Mouse (Mus musculus) left cerebral cortex, adult 2 months (tissue): Measurements from ENCODE around the gene Gramd2. TPM values are rescaled to one million over a fixed set of nuclear protein-coding genes. Genes with fewer than 3 reads are reported as not detected.
A peak's percentile ranks its signal among the peaks of the same experiment; 100 is the strongest.

ENCODE experiments used
- DNase-seq, 2 experiments: peaks; one replicate each; pipeline ENCODE4 v3.0.0; 2021 to 2022; ENCODE audit warnings: low spot score in 2 of 2, mixed read lengths in 1 of 2; ENCODE audit errors: extremely low spot score in 1 of 2
- H3K27ac ChIP-seq: fragments of 200-600 bp; 2 replicates; pipeline ENCODE4 v1.8.1; 2022
- H3K4me3 ChIP-seq: fragments of 200-600 bp; 2 replicates; pipeline ENCODE4 v1.8.1; 2022
- CTCF ChIP-seq: fragments of 200-600 bp; IDR thresholded peaks from 2 replicates; pipeline ENCODE4 v1.8.1; 2022; ENCODE audit warnings: antibody characterized with exemption, mild to moderate bottlenecking, moderate library complexity
- intact Hi-C: fragments of 180-260 bp; cut with DNase I; formaldehyde crosslinking; loops from one replicate; pipeline ENCODE4 v1.15.1; 2025
- long read RNA-seq, 2 experiments: library from polyadenylated mRNA; stranded (forward); transcript quantifications; one replicate each; pipeline ENCODE4 v2.0.0; 2021; ENCODE audit warnings: borderline mapping rate in 2 of 2
- total RNA-seq, 2 experiments: library from RNA; stranded (reverse); gene quantifications; 2 replicates each; pipeline ENCODE4 v1.2.3; 2021

The Gramd2 gene
- 10 to 100 TPM in 1 of 2 experiments, 1 to 10 TPM in 1; 8.6 to 10.7 TPM for total RNA-seq
- long read RNA-seq, experiment 1, partial matches to known transcripts = 0 of 9 reads
- long read RNA-seq, experiment 1, other reads (novel, unspliced or antisense) = 9 of 9 reads
- long read RNA-seq, experiment 2, partial matches to known transcripts = 0 of 3 reads
- long read RNA-seq, experiment 2, other reads (novel, unspliced or antisense) = 3 of 3 reads

DNA sequence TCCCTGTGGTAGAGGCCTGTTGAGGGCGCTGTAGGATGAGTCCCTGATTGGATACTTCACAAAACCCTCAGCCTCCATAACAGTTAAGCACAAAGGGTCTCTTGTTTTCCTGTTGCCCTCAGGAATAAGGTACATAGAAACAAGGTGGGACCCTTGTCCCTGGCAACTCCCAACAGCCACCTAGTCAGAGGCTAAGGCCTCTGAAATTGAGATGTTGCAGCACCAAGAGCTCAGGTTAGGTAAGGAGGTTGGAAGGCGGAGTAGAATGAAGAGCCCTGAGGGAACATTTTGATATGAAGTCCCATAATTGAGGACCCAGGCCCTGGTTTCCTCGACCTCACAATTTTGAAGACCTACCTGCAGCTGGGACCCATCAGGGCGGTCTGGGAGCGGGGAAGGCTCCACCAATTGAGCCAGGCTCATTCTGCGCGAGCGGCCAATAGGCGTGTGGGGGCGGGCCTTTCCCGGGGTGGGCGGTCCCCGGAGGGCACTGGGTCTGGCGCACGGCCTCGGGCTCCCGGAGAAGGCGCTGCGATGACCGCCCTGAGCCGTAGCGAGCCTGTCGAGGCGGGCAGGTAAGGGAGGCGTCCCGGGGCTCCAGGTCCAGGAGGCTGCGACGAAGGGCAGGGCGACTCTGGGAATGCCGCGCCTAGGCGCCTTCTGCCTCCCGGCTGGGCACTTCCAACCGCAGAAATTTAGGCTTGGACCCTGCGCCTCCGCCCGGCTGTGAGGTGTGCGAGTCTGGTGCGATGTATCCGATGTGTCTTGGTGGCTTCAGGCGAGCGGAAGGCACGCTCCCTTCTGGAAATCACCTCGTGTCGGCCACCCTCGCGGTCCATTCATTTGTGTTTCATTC, at the start of gene Gramd2:
TSS of gene Gramd2 (plus strand) at position 467 of the 856 bp plus-strand sequence.
- Histone ChIP-seq H3K27ac (peak within 1 kb of the TSS; percentile 78), H3K4me3 (peak within 1 kb of the TSS; percentile 65)
- intact Hi-C loops = loop anchor here (1.0 kb wide), 1 partner anchor 24 kb away; the partner anchor contains the start of gene Pkm
- DNase-seq = peak; percentile 77
- TF ChIP-seq CTCF = no peak; the same call in 1 of the 2 replicates

DNA sequence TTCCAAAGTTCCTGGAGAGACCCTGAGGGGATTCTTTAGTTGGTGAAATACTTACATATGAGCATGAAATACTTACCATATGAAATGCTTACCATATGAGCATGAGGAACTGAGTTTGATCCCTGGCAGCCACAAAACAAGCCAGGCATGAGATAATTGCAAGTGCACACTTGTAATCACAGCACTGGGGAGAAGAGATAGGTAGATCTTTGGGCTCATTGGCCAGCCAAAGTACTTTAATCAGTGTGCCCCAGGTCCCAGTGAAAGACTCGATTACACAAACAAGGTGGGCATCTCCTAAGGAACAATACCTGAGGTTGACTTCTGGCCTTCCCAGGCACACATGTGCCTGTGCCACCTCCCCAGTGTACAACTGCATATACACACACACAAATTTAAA, 41.6 kb upstream of the Gramd2 start:
- TF ChIP-seq CTCF = no peak
- no peak for DNase-seq
- no peak overlapping the region for H3K4me3 ChIP-seq
- no peak overlapping the region for H3K27ac ChIP-seq
- intact Hi-C loops = loop anchor here (10.0 kb wide), 1 partner anchor 226 kb away; no protein-coding TSS in a partner anchor

DNA sequence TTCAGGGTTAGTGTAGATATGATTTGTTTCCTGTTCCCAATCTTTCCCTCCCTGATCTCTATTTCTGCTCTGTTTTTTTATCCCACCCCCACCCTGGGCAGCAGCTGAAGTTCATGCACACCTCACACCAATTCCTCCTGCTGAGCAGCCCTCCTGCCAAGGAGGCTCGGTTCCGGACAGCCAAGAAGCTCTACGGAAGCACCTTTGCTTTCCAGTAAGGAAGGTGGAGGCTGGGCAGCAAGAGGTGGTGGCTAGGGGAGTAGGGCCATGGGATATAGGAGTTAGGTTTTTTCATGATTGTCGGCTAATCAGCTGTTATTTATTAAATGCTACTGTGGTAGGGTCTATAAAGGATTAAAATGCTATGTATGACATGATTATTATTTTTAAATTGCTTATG, 40.0 kb upstream of the Gramd2 start:
- no peak for TF ChIP-seq CTCF
- intact Hi-C loops = loop anchor here (10.0 kb wide), 1 partner anchor 225 kb away; no protein-coding TSS in a partner anchor

DNA sequence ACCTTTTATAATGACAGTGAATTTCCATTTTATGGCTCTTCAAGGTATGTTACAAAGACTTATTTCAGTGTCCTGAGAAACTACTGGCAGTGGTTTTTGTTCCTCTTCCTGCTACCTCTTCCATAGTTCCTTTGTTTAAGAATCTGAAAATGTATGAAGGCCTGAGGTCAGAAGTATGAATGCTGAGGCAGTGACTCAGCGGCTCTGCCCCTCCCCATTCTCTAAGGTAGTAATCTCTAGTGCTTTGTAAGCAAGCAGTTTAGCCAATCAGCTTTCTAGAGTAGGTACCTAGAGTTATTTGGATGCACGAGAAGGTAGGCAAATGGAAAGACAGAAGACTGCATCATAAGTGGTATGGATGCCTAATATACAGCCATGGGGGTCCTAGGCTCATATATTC, 38.6 kb upstream of the Gramd2 start:
- Histone ChIP-seq H3K27ac (no peak overlapping the region), H3K4me3 (no peak overlapping the region)
- intact Hi-C loops = no loop called here
- no peak for TF ChIP-seq CTCF
- no peak for DNase-seq

More for the DNA sequence above, 40.0 kb upstream of the Gramd2 start:
- DNase-seq = no peak
- no peak overlapping the region for H3K27ac ChIP-seq
- no peak overlapping the region for H3K4me3 ChIP-seq

DNA sequence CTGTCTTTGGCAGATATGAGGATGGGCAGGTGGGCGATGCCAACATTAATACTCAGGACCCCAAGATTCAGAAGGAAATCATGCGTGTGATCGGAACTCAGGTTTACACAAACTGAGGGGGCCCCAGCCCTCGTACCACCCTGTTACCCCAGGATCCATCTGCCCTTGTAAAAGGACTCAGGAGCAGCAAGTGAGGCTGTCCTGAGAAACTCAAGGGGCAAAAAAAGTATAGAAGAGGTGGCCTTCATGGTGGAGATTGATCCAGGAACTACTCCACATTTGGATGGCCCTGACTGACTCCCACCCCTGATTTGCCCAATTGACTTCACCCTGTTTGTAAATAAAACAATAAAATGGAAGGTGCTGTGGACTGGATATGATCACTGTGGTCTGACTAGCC, 30.0 kb upstream of the Gramd2 start:
- no peak for DNase-seq
- Histone ChIP-seq H3K27ac (no peak overlapping the region), H3K4me3 (no peak overlapping the region)
- no peak for TF ChIP-seq CTCF
- intact Hi-C loops = no loop called here

DNA sequence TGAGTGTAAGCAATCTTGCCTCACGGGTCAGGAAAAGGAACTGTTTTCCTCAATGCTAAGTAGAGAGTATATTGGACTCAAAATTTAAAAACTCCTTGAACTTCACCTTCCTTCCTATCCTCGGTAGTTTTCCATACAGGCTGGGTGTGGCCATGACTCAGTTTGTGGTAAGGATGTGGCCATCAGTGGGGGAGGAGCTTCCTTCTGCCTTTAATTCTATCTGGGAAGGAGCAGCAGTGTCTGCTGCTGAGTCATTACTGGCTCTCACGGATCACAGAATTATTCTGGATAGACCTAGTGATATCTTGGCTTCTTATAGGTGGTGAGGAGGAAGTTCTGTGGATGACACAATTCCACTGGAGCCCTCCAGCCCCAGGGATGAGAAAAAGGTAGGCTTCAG, 26.6 kb upstream of the Gramd2 start:
- intact Hi-C loops = no loop called here
- Histone ChIP-seq H3K4me3 (no peak overlapping the region), H3K27ac (peak overlapping the region; percentile 70)
- peak in 1 of 2 experiments; percentile 38 for DNase-seq
- no peak for TF ChIP-seq CTCF

DNA sequence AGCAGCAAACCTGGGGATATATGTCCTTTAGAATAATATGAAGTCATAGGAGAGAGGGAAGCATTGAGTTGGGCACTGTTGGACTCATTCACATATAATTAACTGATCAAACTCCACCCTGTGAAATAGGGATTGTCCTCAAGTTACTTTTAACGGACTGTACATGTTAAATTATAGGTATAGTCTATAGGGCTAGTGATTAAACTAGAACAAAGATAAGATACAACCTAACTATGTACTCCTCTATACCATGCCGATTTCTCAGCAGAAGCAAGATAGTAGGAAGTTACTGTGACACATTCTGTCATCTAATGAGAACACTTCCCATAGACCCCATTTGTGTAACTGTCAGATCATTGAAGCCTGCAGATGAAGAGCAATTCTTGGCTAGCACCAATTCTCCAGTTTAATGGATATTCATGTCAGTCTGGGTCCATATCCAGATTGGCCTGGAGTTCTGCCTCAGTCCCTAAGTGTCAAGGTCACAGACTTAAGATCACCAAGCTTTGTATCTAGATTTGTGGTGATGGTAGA, 25.4 kb upstream of the Gramd2 start:
- no peak for TF ChIP-seq CTCF
- Histone ChIP-seq H3K27ac (no peak overlapping the region), H3K4me3 (no peak overlapping the region)
- intact Hi-C loops = loop anchor here (2.0 kb wide), 1 partner anchor 68 kb away; no protein-coding TSS in a partner anchor
- no peak for DNase-seq

DNA sequence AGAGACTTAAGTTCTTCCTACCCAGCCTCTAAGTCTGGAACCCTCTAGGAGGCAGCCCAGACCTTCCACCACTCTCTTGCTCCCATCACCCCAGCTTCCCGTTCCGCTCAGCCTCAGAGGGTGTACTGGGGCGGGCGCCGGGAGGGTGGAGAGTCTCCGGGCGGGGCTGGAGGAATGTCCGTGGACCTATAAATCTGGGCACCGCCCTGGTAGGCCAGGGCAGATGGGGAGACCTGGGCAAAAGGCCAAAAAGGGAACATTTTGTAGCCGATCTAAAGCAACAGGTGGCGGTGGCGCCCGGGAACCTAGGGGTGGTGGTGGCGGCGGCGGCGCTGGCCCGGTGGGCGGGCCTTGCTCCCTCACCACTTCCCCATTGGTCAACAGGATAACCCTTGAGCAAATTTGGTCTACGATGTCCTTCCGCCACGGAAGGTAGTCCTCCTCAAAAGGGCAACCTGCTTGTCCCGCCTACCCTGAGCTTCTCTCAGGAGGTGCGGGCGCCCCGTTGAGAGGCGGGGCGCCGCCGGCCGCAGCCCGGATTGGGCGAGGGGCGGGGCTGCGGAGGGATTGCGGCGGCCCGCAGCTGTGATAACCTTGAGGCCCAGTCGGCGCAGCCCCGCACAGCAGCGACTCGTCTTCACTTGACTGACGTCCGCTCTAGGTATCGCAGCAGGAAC, 23.8 kb upstream of the Gramd2 start, which contains the start of gene Pkm:
TSS of gene Pkm (plus strand) at position 411 of the 677 bp plus-strand sequence.
- Histone ChIP-seq H3K27ac (peak within 1 kb of the TSS; percentile 98), H3K4me3 (peak within 1 kb of the TSS; percentile 89)
- intact Hi-C loops = loop anchor here (1.0 to 5.0 kb wide), 5 partner anchors 24 to 169 kb away; partner anchors contain the start of genes Arih1, Gramd2, Myo9a and Parp6
- DNase-seq = peak; percentile 95 to 96
- peak; percentile 10; the same call in 1 of the 2 replicates for TF ChIP-seq CTCF

DNA sequence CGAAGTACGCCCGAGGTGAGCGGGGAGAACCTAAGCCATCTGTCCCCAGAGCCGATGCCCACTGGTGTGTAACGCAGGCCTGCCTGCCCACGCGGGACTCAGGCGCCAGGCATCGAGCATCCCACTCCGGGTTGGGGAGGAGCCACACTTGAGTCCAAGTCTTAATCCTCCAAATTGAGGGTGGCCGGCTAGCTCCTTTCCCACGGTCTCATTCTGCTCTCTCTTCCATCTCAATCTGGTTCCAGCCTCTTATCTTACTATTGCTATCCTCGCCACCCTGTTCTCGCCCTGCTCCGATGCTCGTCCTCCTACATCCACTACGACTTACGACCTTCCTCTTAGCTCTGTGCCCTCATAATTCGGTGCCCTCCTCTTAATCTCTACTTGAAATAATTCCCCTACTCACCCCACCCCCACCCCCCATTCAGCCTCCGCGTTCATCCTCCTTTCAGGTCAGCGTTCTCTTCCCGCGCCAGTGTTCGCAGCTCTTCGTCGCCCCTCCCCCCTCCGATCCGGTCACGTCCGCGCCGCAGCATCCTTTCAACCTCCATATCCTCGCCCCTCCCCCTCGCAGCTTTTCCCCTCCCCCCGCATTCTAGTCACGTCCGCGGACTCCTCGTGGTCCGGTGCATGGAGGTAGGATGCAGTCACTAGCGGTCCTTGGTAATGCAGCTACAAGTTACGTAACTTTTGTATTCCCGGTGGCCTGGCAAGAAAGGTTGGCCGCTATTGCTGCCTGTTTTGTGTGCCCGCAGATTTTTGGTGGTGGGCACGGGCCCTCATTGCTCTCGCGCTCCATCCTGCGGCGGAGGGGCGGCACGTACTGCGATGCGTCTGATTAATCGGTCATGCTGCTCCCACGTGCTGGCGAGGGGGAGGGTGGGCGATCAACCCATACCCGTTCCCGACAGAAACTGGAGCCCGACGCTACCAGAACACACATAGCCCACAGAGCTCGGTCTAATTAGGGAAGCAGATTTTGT, 23.0 kb upstream of the Gramd2 start:
- intact Hi-C loops = loop anchor here (1.0 to 5.0 kb wide), 4 partner anchors 23 to 170 kb away; partner anchors contain the start of genes Arih1, Gramd2, Myo9a and Parp6
- H3K4me3 ChIP-seq = peak overlapping the region; percentile 89
- DNase-seq = peak; percentile 79 to 84
- H3K27ac ChIP-seq = peak overlapping the region; percentile 98
- peak; percentile 35 for TF ChIP-seq CTCF

DNA sequence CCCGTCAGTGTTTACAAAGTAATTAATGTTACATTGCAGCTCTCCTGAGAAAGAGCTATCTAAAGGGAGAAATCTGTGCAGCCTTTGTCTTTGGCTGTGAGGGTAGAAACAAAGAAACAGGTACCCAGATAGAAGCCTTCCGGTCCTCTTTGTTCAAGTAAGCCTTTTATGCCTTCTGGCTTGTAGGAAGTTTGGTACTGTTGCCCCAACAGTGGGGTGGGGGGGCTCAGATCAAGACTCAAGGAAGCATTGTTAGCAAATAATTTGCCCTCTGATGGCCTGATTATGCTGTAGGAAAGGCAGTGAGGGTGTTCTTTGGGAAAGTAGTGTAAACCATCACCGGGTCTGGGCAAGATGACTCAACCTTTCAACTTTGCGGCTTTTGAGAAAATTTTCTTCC, 21.8 kb upstream of the Gramd2 start:
- intact Hi-C loops = loop anchor here (5.0 kb wide), 1 partner anchor 171 kb away; the partner anchor contains the start of gene Arih1

More for the DNA sequence above, 21.8 kb upstream of the Gramd2 start:
- Histone ChIP-seq H3K27ac (peak overlapping the region; percentile 98), H3K4me3 (peak overlapping the region; percentile 89)
- TF ChIP-seq CTCF = no peak
- no peak for DNase-seq
